In the genomic region with DNA sequence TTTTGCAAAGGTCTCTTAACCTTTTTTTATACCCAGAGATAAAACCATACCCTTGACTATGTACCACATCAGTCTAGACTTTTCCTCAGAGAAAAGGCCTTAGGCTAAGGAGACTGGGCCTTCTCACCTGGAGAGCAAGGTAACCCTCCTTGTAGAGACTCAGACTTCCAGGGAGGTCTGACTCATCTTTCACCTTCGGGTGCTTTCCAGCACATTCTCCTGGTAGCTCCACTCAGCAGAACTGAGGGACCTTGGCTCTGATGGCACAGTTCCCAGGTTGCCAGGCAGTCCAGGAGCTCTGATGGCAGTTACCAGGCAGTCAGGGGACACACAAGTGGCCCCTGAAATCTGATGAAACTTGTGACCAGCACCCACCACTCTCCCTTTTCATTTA, we compare ENCODE assay signal across 8 mouse cellular contexts. TPM values are rescaled to one million over a fixed set of nuclear protein-coding genes. Genes with fewer than 3 reads are reported as not detected.
DNase-seq lines count a peak whose midpoint lies in the region; ATAC-seq and TF ChIP-seq lines count a peak whose summit lies in the region.

No protein-coding gene starts in this region.

- TF ChIP-seq CTCF in ES-Bruce4 (IDR thresholded peaks at IDR 0.05; ENCODE audit: low read depth, low read length): no peak

- H3K79me2 ChIP-seq in myocyte (ENCODE audit: control insufficient read depth, insufficient read depth): peaks cover 29% of the 10 kb centered on the region

- H3K4me3 ChIP-seq in ES-Bruce4 (ENCODE audit: low read depth, low read length) (peak overlapping the region; percentile 76), myocyte (peak overlapping the region; percentile 98)
- H3K4me3 ChIP-seq in embryonic facial prominence, embryonic 15.5 days (replicated peaks): peak overlapping the region; percentile 90
- peak overlapping the region; percentile 95 for H3K4me3 ChIP-seq in intestine, embryonic 16.5 days (ENCODE audit: low read length)

- no peak for TF ChIP-seq EP300 in ES-Bruce4 (IDR thresholded peaks at IDR 0.05; ENCODE audit: insufficient read depth, low read depth, low read length)

- H3K27ac ChIP-seq in ES-Bruce4 (ENCODE audit: insufficient read depth, low read length): no peak overlapping the region
- H3K27ac ChIP-seq in embryonic facial prominence, embryonic 15.5 days (replicated peaks): peak overlapping the region; percentile 97; the same call in 1 of the 2 replicates
- peak overlapping the region; percentile 94 for H3K27ac ChIP-seq in intestine, embryonic 16.5 days (ENCODE audit: low read length)

- H3K9ac ChIP-seq in ES-Bruce4 (ENCODE audit: low read depth, poor library complexity, severe bottlenecking): peak overlapping the region; percentile 91; the same call in 1 of the 2 replicates
- no peak overlapping the region for H3K9ac ChIP-seq in embryonic facial prominence, embryonic 15.5 days
- peak overlapping the region; percentile 98 for H3K9ac ChIP-seq in intestine, embryonic 16.5 days (ENCODE audit: low read depth, low read length)

- H3K4me1 ChIP-seq in ES-Bruce4 (ENCODE audit: control insufficient read depth, insufficient read depth, low read length): peaks cover 5% of the 10 kb centered on the region
- peaks cover 44% of the 10 kb centered on the region for H3K4me1 ChIP-seq in embryonic facial prominence, embryonic 15.5 days
- peaks cover 35% of the 10 kb centered on the region for H3K4me1 ChIP-seq in intestine, embryonic 16.5 days (ENCODE audit: control insufficient read depth, insufficient read depth, low read length)

- peak; percentile 67 for DNase-seq in gastrocnemius, adult 18-20 months (ENCODE audit: low spot score)
- DNase-seq in gastrocnemius, adult 8-10 months (ENCODE audit: low spot score in 2 of 2): no peak
- no peak for DNase-seq in retina, embryonic 14.5 days (ENCODE audit: low spot score)

- TF ChIP-seq POLR2A in ES-Bruce4 (IDR thresholded peaks at IDR 0.05; ENCODE audit: insufficient read depth, low read length) (no peak), myocyte (IDR thresholded peaks at IDR 0.05; ENCODE audit: insufficient read length, low read depth) (no peak)

- peak overlapping the region; percentile 84 for H3ac ChIP-seq in myocyte (ENCODE audit: control insufficient read depth, insufficient read length)

- no peak for ATAC-seq in embryonic facial prominence, embryonic 15.5 days (ENCODE audit: insufficient number of reproducible peaks, low FRiP score, low TSS enrichment, low read depth)
- no peak for ATAC-seq in intestine, embryonic 16.5 days
- no peak for ATAC-seq in megakaryocyte-erythroid progenitor cell, adult 5-6 weeks (replicated peaks; ENCODE audit: low FRiP score, low TSS enrichment, poor library complexity, severe bottlenecking)

- H3K9me3 ChIP-seq in ES-Bruce4 (replicated peaks; ENCODE audit: control insufficient read depth, insufficient read depth, low read length, poor library complexity, severe bottlenecking): no peaks in the 10 kb centered on the region
- H3K9me3 ChIP-seq in embryonic facial prominence, embryonic 15.5 days (replicated peaks): no peaks in the 10 kb centered on the region
- no peaks in the 10 kb centered on the region for H3K9me3 ChIP-seq in intestine, embryonic 16.5 days (ENCODE audit: control insufficient read depth, low read length)

- WGBS in embryonic facial prominence, embryonic 15.5 days: 60% methylated on average over 1 of the region's 1 CpGs
- WGBS in intestine, embryonic 16.5 days: 41% methylated on average over 1 of the region's 1 CpGs

- no peaks in the 10 kb centered on the region for H3K27me3 ChIP-seq in ES-Bruce4 (ENCODE audit: control insufficient read depth, insufficient read depth, low read length, poor library complexity, severe bottlenecking)
- H3K27me3 ChIP-seq in embryonic facial prominence, embryonic 15.5 days: no peaks in the 10 kb centered on the region
- no peaks in the 10 kb centered on the region for H3K27me3 ChIP-seq in intestine, embryonic 16.5 days (replicated peaks; ENCODE audit: control insufficient read depth, insufficient read depth, low read length)
- H3K27me3 ChIP-seq in myocyte (ENCODE audit: control insufficient read depth, insufficient read depth, insufficient read length): no peaks in the 10 kb centered on the region

- peaks cover 13% of the 10 kb centered on the region for H3K36me3 ChIP-seq in ES-Bruce4 (ENCODE audit: control insufficient read depth, insufficient read depth, low read length, poor library complexity, severe bottlenecking)
- no peaks in the 10 kb centered on the region for H3K36me3 ChIP-seq in embryonic facial prominence, embryonic 15.5 days
- no peaks in the 10 kb centered on the region for H3K36me3 ChIP-seq in intestine, embryonic 16.5 days (ENCODE audit: control insufficient read depth, insufficient read depth, low read length)
- H3K36me3 ChIP-seq in myocyte (ENCODE audit: control insufficient read depth, insufficient read depth): peaks cover 15% of the 10 kb centered on the region

- peak overlapping the region; percentile 88 for H3K4me2 ChIP-seq in embryonic facial prominence, embryonic 15.5 days (replicated peaks)
- H3K4me2 ChIP-seq in intestine, embryonic 16.5 days (ENCODE audit: low read depth, low read length): peak overlapping the region; percentile 85
- H3K4me2 ChIP-seq in myocyte (ENCODE audit: low read depth): peak overlapping the region; percentile 85

TF ChIP-seq in myocyte, 11 proteins besides CTCF, POLR2A, EP300 and RAD21:
- TF ChIP-seq MYOD1 (IDR thresholded peaks at IDR 0.05; ENCODE audit: control insufficient read depth in 1 of 3, insufficient read length in 2 of 3, low read depth in 2 of 3): no peak
- TF ChIP-seq E2F4 (IDR thresholded peaks at IDR 0.05; ENCODE audit: insufficient read depth): no peak
- peak; percentile 87 for TF ChIP-seq POLR2AphosphoS2 (IDR thresholded peaks at IDR 0.05; ENCODE audit: insufficient read length, low read depth)

RNA-seq across cellular contexts. Expression of gene Ddit4, which starts 2.4 kb away (rescaled TPM):
- 100 to 1,000 TPM in 1 of 2 experiments, 1 to 10 TPM in 1; 8.1 to 202 TPM for total RNA-seq in gastrocnemius, adult 18-20 months (2021)
- 10 to 100 TPM in 2 of 4 experiments, 1 to 10 TPM in 2; 4.7 to 45.4 (median 9.4) TPM for total RNA-seq in gastrocnemius, adult 8-10 months (2022)
- polyA plus RNA-seq in ES-Bruce4 (2011; ENCODE audit: insufficient read depth, insufficient read length, low read depth, missing spikeins) (172 and 176 TPM in 2 replicates), myocyte (2012; fragmentation: generic; extraction: Trizol) (266 TPM)
- 83.3 and 89.1 TPM in 2 replicates for polyA plus RNA-seq in embryonic facial prominence, embryonic 15.5 days (2015; fragmentation: Nextera tagmentation; extraction: Ambion mirVana)
- 28.6 and 33.1 TPM in 2 replicates for polyA plus RNA-seq in intestine, embryonic 16.5 days (2015; fragmentation: Nextera tagmentation; extraction: Ambion mirVana)
- 2.0 and 3.0 TPM in 2 replicates for total RNA-seq in megakaryocyte-erythroid progenitor cell, adult 5-6 weeks (2014; fragmentation: Nextera tagmentation)
- total RNA-seq in megakaryocyte-erythroid progenitor cell, adult 5-6 weeks (2017): 2.0 and 4.4 TPM in 2 replicates

RNA-seq across cellular contexts. Expression of gene Ascc1, which starts 53.4 kb away (rescaled TPM):
- 10 to 100 TPM; 14.2 to 15.3 TPM for total RNA-seq in gastrocnemius, adult 18-20 months (2021)
- 10 to 100 TPM; 13.9 to 18.9 (median 14.3) TPM for total RNA-seq in gastrocnemius, adult 8-10 months (2022)
- polyA plus RNA-seq in ES-Bruce4 (2011; ENCODE audit: insufficient read depth, insufficient read length, low read depth, missing spikeins): 52.9 and 53.7 TPM in 2 replicates
- 44.1 and 47.8 TPM in 2 replicates for polyA plus RNA-seq in embryonic facial prominence, embryonic 15.5 days (2015; fragmentation: Nextera tagmentation; extraction: Ambion mirVana)
- 47.2 and 47.3 TPM in 2 replicates for polyA plus RNA-seq in intestine, embryonic 16.5 days (2015; fragmentation: Nextera tagmentation; extraction: Ambion mirVana)
- polyA plus RNA-seq in myocyte (2012; fragmentation: generic; extraction: Trizol): 36.7 TPM
- 30.8 and 36.1 TPM in 2 replicates for total RNA-seq in megakaryocyte-erythroid progenitor cell, adult 5-6 weeks (2014; fragmentation: Nextera tagmentation)
- total RNA-seq in megakaryocyte-erythroid progenitor cell, adult 5-6 weeks (2017): 34.3 and 34.7 TPM in 2 replicates

RNA-seq across cellular contexts. Expression of gene Anapc16, which starts 53.7 kb away (rescaled TPM):
- total RNA-seq in gastrocnemius, adult 18-20 months (2021): 10 to 100 TPM; 43.7 to 43.9 TPM
- total RNA-seq in gastrocnemius, adult 8-10 months (2022): 10 to 100 TPM; 39.3 to 51.5 (median 43.3) TPM
- polyA plus RNA-seq in ES-Bruce4 (2011; ENCODE audit: insufficient read depth, insufficient read length, low read depth, missing spikeins) (22.7 and 24.4 TPM in 2 replicates), myocyte (2012; fragmentation: generic; extraction: Trizol) (127 TPM)
- 107 and 113 TPM in 2 replicates for polyA plus RNA-seq in embryonic facial prominence, embryonic 15.5 days (2015; fragmentation: Nextera tagmentation; extraction: Ambion mirVana)
- 94.0 and 97.8 TPM in 2 replicates for polyA plus RNA-seq in intestine, embryonic 16.5 days (2015; fragmentation: Nextera tagmentation; extraction: Ambion mirVana)
- 59.5 and 72.3 TPM in 2 replicates for total RNA-seq in megakaryocyte-erythroid progenitor cell, adult 5-6 weeks (2014; fragmentation: Nextera tagmentation)
- total RNA-seq in megakaryocyte-erythroid progenitor cell, adult 5-6 weeks (2017): 42.1 and 43.2 TPM in 2 replicates
